Mouse (Mus musculus) forebrain, embryonic 16.5 days (tissue): ENCODE results near the gene Cadps. TPM values are rescaled to one million over a fixed set of nuclear protein-coding genes. Genes with fewer than 3 reads are reported as not detected.

Experiments
- ATAC-seq: fragments of 200-750 bp; cut with Nextera tagmentation; 2 replicates; pipeline ENCODE4 v1.8.0; 2017; ENCODE audit warnings: mild to moderate bottlenecking, moderate library complexity
- H3K27ac ChIP-seq: fragments of 300-500 bp; sonication (generic); 2 replicates; pipeline ENCODE4 v1.5.1; 2014; ENCODE audit warnings: low read length, control low read depth
- H3K27me3 ChIP-seq: fragments of 300-500 bp; sonication (generic); replicated peaks from 2 replicates; pipeline ENCODE4 v1.6.1; 2014; ENCODE audit warnings: low read length; ENCODE audit not compliant: control insufficient read depth, insufficient read depth
- H3K36me3 ChIP-seq: fragments of 300-500 bp; sonication (generic); 2 replicates; pipeline ENCODE4 v1.6.1; 2014; ENCODE audit not compliant: control insufficient read depth, insufficient read depth
- H3K4me1 ChIP-seq: fragments of 300-500 bp; sonication (generic); replicated peaks from 2 replicates; pipeline ENCODE4 v1.6.1; 2014; ENCODE audit warnings: low read length; ENCODE audit not compliant: control insufficient read depth, insufficient read depth
- H3K4me2 ChIP-seq: fragments of 300-500 bp; sonication (generic); 2 replicates; pipeline ENCODE4 v1.6.1; 2014; ENCODE audit warnings: mild to moderate bottlenecking, low read length, control low read depth
- H3K4me3 ChIP-seq: fragments of 300-500 bp; sonication (generic); replicated peaks from 2 replicates; pipeline ENCODE4 v1.5.1; 2014; ENCODE audit warnings: mild to moderate bottlenecking, low read length, control low read depth
- H3K9ac ChIP-seq: fragments of 300-500 bp; sonication (generic); replicated peaks from 2 replicates; pipeline ENCODE4 v1.6.1; 2014; ENCODE audit warnings: low read depth, low read length, control low read depth
- H3K9me3 ChIP-seq: fragments of 300-500 bp; sonication (generic); 2 replicates; pipeline ENCODE4 v1.6.1; 2016; ENCODE audit warnings: low read length; ENCODE audit not compliant: control insufficient read depth
- WGBS: fragments of 180-500 bp; shearing (Covaris S2); extraction: QIAGEN DNeasy Blood & Tissue Kit; methylation state at CpG from one replicate; pipeline ENCODE4 v1.1.7; 2014; 5-methylcytosine and 5-hydroxymethylcytosine counted together
- polyA plus RNA-seq: library from polyadenylated mRNA; unstranded; fragments of >200 nt; fragmentation: Nextera tagmentation; extraction: Ambion mirVana; gene quantifications from 2 replicates; pipeline ENCODE4 v1.2.1, GENCODE M21; 2015

Cadps gene
- polyA plus RNA-seq, 1 experiment from 2014 or later = 30.3 TPM

DNA sequence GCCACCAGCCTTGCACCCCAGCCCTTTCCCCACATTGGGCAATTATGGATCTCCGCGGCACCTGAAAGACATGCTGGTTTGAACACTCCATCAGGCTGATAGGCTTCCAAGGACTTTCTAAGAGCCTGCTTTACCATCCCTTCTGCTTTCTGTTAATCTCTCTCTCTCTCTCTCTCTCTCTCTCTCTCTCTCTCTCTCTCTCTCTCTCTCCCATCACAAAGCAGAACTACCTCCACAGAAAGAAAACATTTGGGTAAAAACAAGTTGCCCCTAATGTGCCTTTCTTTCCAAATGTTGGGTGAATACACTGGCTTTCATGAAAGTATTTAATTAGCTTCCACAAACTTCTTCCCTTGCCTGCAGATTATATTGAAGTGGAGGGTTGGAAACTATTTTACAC is 474.8 kb downstream of the Cadps start, which contains the start of gene Fezf2:
Gene Fezf2, minus strand, starts transcription at position 101 of the 400 bp plus-strand sequence.
- Histone ChIP-seq H3K9me3 (no peaks in the 10 kb centered on the region), H3K27me3 (peaks cover 47% of the 10 kb centered on the region), H3K36me3 (no peaks in the 10 kb centered on the region), H3K27ac (peak within 1 kb of the TSS; percentile 88), H3K4me3 (peak within 1 kb of the TSS; percentile 59), H3K4me2 (peak within 1 kb of the TSS; percentile 71), H3K4me1 (peaks cover 34% of the 10 kb centered on the region), H3K9ac (peak within 1 kb of the TSS; percentile 83)
- no peak for ATAC-seq
- WGBS = 3% methylated on average over 2 of the region's 2 CpGs

DNA sequence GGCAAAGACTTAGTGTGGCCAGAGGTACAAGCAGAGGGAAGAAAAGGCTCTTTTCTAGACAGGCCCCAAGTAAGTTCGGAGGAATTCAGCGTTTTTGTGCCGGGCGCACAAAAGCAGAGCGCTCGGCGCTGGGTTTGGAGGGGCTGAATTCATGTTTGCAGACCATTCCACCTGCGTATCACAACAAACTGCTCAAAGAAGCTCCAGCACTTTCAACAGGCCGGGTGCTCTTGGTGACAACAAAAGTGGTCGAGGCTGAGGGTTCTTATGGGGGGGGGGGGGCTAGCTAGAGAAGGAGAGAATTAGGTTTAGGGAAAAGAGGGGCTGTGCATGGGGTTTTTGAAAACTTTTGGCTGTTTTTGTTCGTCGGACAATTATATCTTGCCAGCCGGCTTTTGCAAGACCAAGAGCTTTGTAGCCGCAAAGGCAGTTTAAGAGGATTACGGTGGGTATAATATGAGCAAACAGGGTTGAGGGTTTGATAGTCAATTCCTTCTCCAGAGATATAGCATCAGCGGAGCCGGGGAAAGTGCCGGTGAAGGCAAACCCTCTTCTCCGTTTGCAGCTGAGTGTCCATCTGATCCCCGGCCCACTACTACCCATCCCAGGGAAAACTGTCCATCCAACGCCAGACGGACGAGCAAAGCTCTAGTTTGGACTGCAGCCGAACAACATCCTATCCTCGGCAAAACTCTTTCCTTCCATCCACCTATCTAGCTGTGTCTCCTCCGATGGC is 475.8 kb downstream of the Cadps start:
- peaks cover 43% of the 10 kb centered on the region for H3K4me1 ChIP-seq
- no peaks in the 10 kb centered on the region for H3K9me3 ChIP-seq
- peak overlapping the region; percentile 88 for H3K27ac ChIP-seq
- H3K27me3 ChIP-seq = peaks cover 44% of the 10 kb centered on the region
- H3K4me3 ChIP-seq = peak overlapping the region; percentile 59
- H3K36me3 ChIP-seq = no peaks in the 10 kb centered on the region
- WGBS = under 1% methylated on average over 26 of the region's 26 CpGs
- peak; percentile 26 for ATAC-seq
- peak overlapping the region; percentile 71 for H3K4me2 ChIP-seq
- peak overlapping the region; percentile 83 for H3K9ac ChIP-seq

DNA sequence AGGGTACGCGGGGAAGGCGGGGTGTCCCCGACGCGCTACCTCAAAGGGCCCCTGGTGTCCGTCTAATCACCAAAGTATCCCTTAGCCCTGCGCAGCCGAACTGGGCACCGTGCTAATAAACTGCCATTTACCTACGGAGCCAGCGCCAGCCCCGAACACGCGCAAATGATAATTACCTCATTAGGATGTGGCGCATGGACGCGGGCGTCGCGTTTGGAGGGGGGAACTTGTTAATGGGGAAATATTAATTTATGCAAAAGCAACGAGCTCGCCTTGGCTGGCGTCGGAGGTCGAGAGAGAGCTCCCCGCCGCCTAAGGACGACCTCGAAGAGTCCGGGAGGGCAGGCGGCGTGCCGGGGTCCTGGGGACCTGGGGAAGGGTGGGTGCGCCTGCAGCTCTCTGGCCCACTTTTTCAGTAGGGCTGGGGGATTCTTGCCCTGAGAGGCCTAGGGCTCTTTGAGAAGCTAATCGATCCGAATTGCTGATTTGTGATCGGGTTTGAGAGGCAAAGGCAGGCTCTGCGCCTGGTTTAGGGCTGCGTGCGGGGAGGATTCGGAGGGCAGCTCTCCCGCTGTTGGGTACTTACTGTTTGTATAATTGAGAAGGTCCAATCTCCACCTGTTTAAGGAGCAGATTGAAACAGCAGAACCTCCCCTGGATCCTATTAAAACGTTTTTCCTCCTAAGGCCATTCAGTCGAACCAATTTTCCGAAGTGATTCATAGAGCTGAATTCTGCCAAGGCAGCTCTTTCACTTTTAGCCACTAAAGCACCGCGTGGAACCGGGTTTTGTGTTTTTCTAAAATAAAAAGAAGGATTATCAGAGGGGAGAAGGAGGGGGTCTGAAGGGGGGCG is 476.6 kb downstream of the Cadps start:
- WGBS = 0% methylated on average over 50 of the region's 50 CpGs
- peak overlapping the region; percentile 88 for H3K27ac ChIP-seq
- H3K9ac ChIP-seq = peak overlapping the region; percentile 83

DNA sequence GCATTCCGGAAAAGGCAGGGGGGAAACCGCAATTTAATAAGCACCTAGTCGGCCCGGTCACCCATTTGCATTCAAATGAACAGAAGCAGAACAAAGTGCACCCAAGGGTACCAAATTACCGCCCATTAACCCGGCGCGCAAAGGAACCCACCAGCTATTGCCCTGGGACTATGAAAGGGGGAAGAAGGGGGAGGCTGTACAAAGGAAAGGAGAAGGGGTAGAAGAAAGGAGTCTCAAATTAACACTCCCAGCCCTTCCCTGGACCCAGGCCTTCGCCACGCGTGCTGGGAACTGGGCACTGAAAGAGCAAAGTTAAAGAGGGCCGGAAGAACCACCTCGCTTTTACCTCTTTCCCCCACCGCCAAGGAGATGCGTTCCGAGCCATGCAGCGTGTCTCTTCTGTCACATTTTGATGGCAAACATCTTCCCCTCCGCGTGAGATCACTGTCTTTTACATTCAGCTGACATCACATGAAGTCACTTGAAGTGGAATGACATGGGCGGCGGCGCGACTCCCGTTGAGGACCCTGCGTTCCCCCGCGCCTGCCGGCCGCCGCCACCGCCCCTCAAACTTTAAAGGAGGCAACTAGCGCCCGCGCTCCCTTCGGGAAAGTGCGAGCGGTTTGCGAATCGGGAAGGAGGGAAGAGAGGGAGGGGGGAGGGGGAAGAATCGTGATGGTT is 477.5 kb downstream of the Cadps start:
- no peaks in the 10 kb centered on the region for H3K9me3 ChIP-seq
- H3K4me1 ChIP-seq = peaks cover 50% of the 10 kb centered on the region
- H3K27me3 ChIP-seq = peaks cover 33% of the 10 kb centered on the region
- peak overlapping the region; percentile 88 for H3K27ac ChIP-seq
- peak overlapping the region; percentile 59 for H3K4me3 ChIP-seq
- no peaks in the 10 kb centered on the region for H3K36me3 ChIP-seq
- under 1% methylated on average over 40 of the region's 40 CpGs for whole genome bisulfite sequencing
- peak overlapping the region; percentile 83 for H3K9ac ChIP-seq
- H3K4me2 ChIP-seq = peak overlapping the region; percentile 71
- peak; percentile 55 for ATAC-seq

More for the DNA sequence above, 476.6 kb downstream of the Cadps start:
- ATAC-seq = peak; percentile 37
- Histone ChIP-seq H3K9me3 (no peaks in the 10 kb centered on the region), H3K4me2 (peak overlapping the region; percentile 71), H3K27me3 (peaks cover 40% of the 10 kb centered on the region), H3K36me3 (no peaks in the 10 kb centered on the region), H3K4me1 (peaks cover 47% of the 10 kb centered on the region), H3K4me3 (peak overlapping the region; percentile 59)

DNA sequence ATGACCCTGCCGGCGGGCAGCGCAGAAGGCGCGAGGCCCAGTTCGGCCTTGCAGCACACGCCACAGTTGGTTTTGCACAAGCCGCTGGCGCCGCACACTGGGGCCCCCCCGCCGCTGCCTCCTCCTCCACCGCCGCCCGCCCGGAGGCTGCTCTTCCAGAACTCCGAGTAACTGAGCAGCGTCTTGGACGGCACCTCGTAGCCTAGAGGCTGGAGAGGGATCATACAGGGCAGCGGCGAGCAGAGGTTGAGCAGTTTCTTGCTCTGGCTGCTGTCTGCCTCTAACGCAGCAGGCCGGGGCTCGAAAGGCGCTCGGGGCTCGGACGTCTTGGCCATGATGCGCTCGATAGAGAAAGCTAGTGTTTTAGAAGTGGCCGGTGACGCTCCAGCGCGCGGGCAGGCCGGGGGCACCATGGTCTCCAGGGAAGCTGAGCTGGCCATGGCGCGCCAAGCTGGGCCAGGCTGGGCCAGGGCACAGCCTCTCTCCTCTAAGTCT is 478.1 kb downstream of the Cadps start:
- WGBS = under 1% methylated on average over 39 of the region's 39 CpGs
- H3K4me1 ChIP-seq = peaks cover 55% of the 10 kb centered on the region
- H3K4me3 ChIP-seq = peak overlapping the region; percentile 59
- H3K9ac ChIP-seq = peak overlapping the region; percentile 83
- H3K27ac ChIP-seq = peak overlapping the region; percentile 88
- peak; percentile 28 for ATAC-seq
- peak overlapping the region; percentile 71 for H3K4me2 ChIP-seq
- no peaks in the 10 kb centered on the region for H3K9me3 ChIP-seq
- H3K36me3 ChIP-seq = no peaks in the 10 kb centered on the region
- peaks cover 32% of the 10 kb centered on the region for H3K27me3 ChIP-seq

DNA sequence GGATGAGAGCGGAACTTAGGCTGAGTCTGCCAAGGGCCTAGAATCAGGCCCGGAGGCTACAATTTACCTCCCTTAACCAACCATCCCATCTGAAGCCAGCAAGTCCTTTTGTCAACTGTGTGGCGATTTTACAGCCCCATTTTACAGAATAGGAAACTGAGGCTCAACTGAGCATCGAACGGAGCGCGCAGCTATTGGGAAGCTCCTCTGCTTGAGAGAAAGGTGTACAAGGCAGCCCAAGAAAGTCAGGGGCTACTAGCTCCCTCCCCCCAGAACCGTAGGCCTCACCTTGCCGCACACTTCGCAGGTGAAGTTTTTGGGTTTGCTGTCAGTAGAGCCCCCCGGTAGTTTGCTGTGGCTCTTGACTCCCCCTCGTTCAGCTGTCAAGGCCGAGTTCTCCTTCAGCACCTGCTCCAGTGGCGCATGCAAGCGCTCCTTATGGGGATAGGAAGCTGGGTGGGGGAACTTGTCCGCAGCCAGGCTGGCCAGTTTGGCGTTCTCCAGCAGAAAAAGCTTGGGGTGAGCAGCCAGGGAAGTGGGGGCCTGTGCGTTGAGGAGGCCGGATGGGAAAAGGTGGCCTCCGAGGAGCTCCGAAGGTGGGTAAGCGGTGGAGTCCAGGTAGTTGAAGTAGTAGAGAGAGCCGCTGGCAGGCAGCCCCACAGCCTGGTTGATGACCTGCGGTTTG is 478.7 kb downstream of the Cadps start:
- Histone ChIP-seq H3K4me2 (peak overlapping the region; percentile 71), H3K9me3 (no peaks in the 10 kb centered on the region), H3K4me3 (peak overlapping the region; percentile 59), H3K36me3 (no peaks in the 10 kb centered on the region), H3K9ac (peak overlapping the region; percentile 83), H3K27me3 (peaks cover 28% of the 10 kb centered on the region), H3K27ac (peak overlapping the region; percentile 88), H3K4me1 (peaks cover 57% of the 10 kb centered on the region)
- 3% methylated on average over 24 of the region's 24 CpGs for WGBS
- ATAC-seq = no peak

DNA sequence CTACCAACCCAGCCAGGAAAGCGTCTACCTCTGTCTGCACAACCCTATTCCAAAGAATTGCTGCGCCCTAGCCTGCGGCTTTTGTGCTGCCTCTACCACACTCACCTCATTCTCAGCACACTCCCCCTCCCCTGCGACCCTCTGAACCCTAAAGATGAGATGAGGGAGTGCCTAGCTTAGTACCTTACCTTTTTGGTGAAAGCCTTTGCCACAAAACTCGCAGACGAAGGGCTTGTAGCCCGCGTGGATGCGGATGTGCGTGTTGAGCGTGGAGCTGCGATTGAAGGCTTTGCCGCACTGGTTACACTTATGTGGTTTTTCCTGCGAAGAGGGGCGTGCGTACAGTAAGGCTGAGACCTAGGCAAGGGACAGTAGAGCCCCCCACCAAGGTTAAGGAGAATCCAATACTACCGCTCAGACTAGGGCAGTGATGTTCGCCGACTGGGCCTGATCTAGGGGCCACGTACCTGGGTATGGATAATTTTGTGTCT is 479.4 kb downstream of the Cadps start:
- no peaks in the 10 kb centered on the region for H3K9me3 ChIP-seq
- peak overlapping the region; percentile 88 for H3K27ac ChIP-seq
- peak overlapping the region; percentile 71 for H3K4me2 ChIP-seq

DNA sequence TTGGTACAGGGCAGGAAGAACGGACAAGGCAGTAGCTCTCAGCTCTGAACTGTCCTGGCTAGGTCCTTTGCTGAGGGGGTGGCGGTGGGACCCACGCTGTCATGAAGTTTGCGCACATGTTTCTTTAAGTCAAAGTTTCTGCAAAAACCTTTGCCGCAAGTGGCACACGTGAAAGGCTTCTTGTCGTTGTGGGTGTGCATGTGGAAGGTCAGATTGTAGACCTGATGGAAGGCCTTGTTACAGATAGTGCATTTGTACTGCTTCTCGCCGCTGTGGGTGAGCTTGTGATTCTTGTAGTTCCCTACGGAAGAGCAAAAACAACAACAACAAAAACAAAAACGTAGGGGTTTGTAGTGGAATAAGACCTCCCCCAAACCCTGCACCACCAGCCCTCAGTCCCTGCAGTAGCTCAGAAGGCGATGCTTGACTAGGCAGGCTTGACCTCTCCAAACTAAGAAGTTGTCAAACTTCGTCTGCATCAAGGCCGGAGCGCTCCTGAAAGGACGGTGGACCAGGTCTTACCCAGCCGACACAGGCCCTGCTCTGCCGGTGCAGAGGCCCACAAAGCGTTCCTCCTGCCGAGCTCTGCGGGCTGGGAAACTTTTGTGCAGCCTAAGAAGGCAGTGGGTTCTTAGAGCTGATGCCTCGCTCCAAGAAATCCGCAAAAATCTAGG is 480.3 kb downstream of the Cadps start:
- H3K4me1 ChIP-seq = peaks cover 62% of the 10 kb centered on the region
- peaks cover 14% of the 10 kb centered on the region; the same call in 1 of the 2 replicates for H3K27me3 ChIP-seq
- ATAC-seq = no peak
- peak overlapping the region; percentile 83 for H3K9ac ChIP-seq
- peak overlapping the region; percentile 59 for H3K4me3 ChIP-seq
- peak overlapping the region; percentile 71 for H3K4me2 ChIP-seq
- H3K27ac ChIP-seq = peak overlapping the region; percentile 88
- 14% methylated on average over 23 of the region's 23 CpGs for WGBS
- no peaks in the 10 kb centered on the region for H3K9me3 ChIP-seq
- H3K36me3 ChIP-seq = no peaks in the 10 kb centered on the region

More for the DNA sequence above, 479.4 kb downstream of the Cadps start:
- H3K27me3 ChIP-seq = peaks cover 21% of the 10 kb centered on the region
- H3K4me1 ChIP-seq = peaks cover 58% of the 10 kb centered on the region
- H3K36me3 ChIP-seq = no peaks in the 10 kb centered on the region
- peak overlapping the region; percentile 59 for H3K4me3 ChIP-seq
- 5% methylated on average over 20 of the region's 20 CpGs for WGBS
- peak overlapping the region; percentile 83 for H3K9ac ChIP-seq
- no peak for ATAC-seq
